9 mouse cellular contexts compared by ENCODE assay signal in genomic region chr13:21263910-21264309, GRCm38 (mm10). TPM values are rescaled to one million over a fixed set of nuclear protein-coding genes. Genes with fewer than 3 reads are reported as not detected.
A peak's percentile ranks its signal among the peaks of the same experiment; 100 is the strongest.
DNase-seq lines count a peak whose midpoint lies in the region; ATAC-seq and TF ChIP-seq lines count a peak whose summit lies in the region.
"Had no signal": no experiment of that assay in that cellular context is flagged by ENCODE, and none has a peak within 500 bp of the region (broad histone marks: within the 10 kb centered on the region; RNA-seq: fewer than 3 reads in every experiment).

No protein-coding gene starts in this region.

- H3K27me3 ChIP-seq in liver, adult 2 months (ENCODE audit: control insufficient read depth, insufficient read depth, low read length) = no peaks in the 10 kb centered on the region; the same call in 1 of the 2 replicates
- peaks cover 21% of the 10 kb centered on the region for H3K27me3 ChIP-seq in limb, embryonic 12.5 days
- 0 out of 2 replicates have a peak, but pooled peaks cover 7% of the 10 kb centered on the region for H3K27me3 ChIP-seq in small intestine, adult 2 months (ENCODE audit: control insufficient read depth, insufficient read depth, low read length)

- TF ChIP-seq POLR2A in liver, adult 2 months (IDR thresholded peaks at IDR 0.05; ENCODE audit: extremely low read depth, insufficient read depth, low read length) = no peak
- no peak for TF ChIP-seq POLR2A in embryonic fibroblast, embryonic 13.5 days (IDR thresholded peaks at IDR 0.05; ENCODE audit: low read depth, low read length)
- TF ChIP-seq POLR2A in small intestine, adult 2 months (IDR thresholded peaks at IDR 0.05; ENCODE audit: low read depth, low read length) = no peak

- TF ChIP-seq CTCF in liver, adult 2 months (IDR thresholded peaks at IDR 0.05; ENCODE audit: low read depth, low read length) = no peak
- TF ChIP-seq CTCF in embryonic fibroblast, embryonic 13.5 days (IDR thresholded peaks at IDR 0.05; ENCODE audit: borderline replicate concordance, insufficient read depth, low read length) = no peak
- no peak for TF ChIP-seq CTCF in small intestine, adult 2 months (IDR thresholded peaks at IDR 0.05; ENCODE audit: extremely low read depth, insufficient read length, insufficient replicate concordance, low read depth, low read length)

- peaks cover 3% of the 10 kb centered on the region; the same call in 1 of the 2 replicates for H3K4me1 ChIP-seq in liver, adult 2 months (ENCODE audit: control insufficient read depth, insufficient read depth, low read length)
- H3K4me1 ChIP-seq in embryonic fibroblast, embryonic 13.5 days (ENCODE audit: control insufficient read depth, insufficient read depth, low read length) = no peaks in the 10 kb centered on the region; the same call in 1 of the 2 replicates
- no peaks in the 10 kb centered on the region; the same call in 1 of the 2 replicates for H3K4me1 ChIP-seq in limb, embryonic 12.5 days (replicated peaks)
- H3K4me1 ChIP-seq in small intestine, adult 2 months (ENCODE audit: control insufficient read depth, insufficient read depth, insufficient read length, low read length) = peaks cover 7% of the 10 kb centered on the region; the same call in 1 of the 2 replicates

- H3K4me3 ChIP-seq in liver, adult 2 months (ENCODE audit: insufficient read depth, low read depth, low read length) = peak overlapping the region; percentile 67
- H3K4me3 ChIP-seq in embryonic fibroblast, embryonic 13.5 days (ENCODE audit: insufficient read depth, low read length) = peak overlapping the region; percentile 100
- peak overlapping the region; percentile 39 for H3K4me3 ChIP-seq in limb, embryonic 12.5 days (replicated peaks)
- peak overlapping the region; percentile 26; the same call in 1 of the 2 replicates for H3K4me3 ChIP-seq in small intestine, adult 2 months (ENCODE audit: low read depth, low read length)

- DNase-seq in liver, adult 2 months (ENCODE audit: extremely low read depth, low read depth, low spot score) = no peak
- DNase-seq in liver = no peak
- no peak for DNase-seq in frontal cortex, postnatal 36 days (ENCODE audit: low spot score in 2 of 2)
- DNase-seq in gastrocnemius, adult 8-10 months (ENCODE audit: low spot score in 2 of 2) = no peak

- H3K9ac ChIP-seq in liver, adult 2 months (ENCODE audit: low read depth, low read length) = peak overlapping the region; percentile 77
- H3K9ac ChIP-seq in limb, embryonic 12.5 days (replicated peaks) = no peak overlapping the region; the same call in 1 of the 2 replicates

- no peak for ATAC-seq in limb, embryonic 12.5 days (ENCODE audit: insufficient number of reproducible peaks, insufficient read depth, low FRiP score, low TSS enrichment, low read depth)
- ATAC-seq in erythroid progenitor cell, adult 5-6 weeks (replicated peaks; ENCODE audit: low FRiP score, poor library complexity, severe bottlenecking) = no peak

- peak overlapping the region; percentile 96 for H3K27ac ChIP-seq in liver, adult 2 months (replicated peaks; ENCODE audit: insufficient read depth, low read depth, low read length)
- no peak overlapping the region for H3K27ac ChIP-seq in embryonic fibroblast, embryonic 13.5 days (ENCODE audit: insufficient read depth, low read length)
- no peak overlapping the region for H3K27ac ChIP-seq in limb, embryonic 12.5 days
- no peak overlapping the region for H3K27ac ChIP-seq in small intestine, adult 2 months (ENCODE audit: insufficient read depth, low read depth, low read length)
- H3K27ac ChIP-seq: macrophage had no signal

- H3K79me2 ChIP-seq in liver, adult 2 months (ENCODE audit: control insufficient read depth, insufficient read depth, low read length) = peaks cover 3% of the 10 kb centered on the region; the same call in 1 of the 2 replicates

- H3K9me3 ChIP-seq in limb, embryonic 12.5 days = no peaks in the 10 kb centered on the region

- H3K4me2 ChIP-seq in limb, embryonic 12.5 days = peak overlapping the region; percentile 42

- 2% methylated on average over 11 of the region's 11 CpGs for WGBS in liver, adult 2 months
- 1% methylated on average over 11 of the region's 11 CpGs for WGBS in limb, embryonic 12.5 days
- WGBS in small intestine, adult 2 months = 9% methylated on average over 11 of the region's 11 CpGs

- no peaks in the 10 kb centered on the region for H3K36me3 ChIP-seq in liver, adult 2 months (ENCODE audit: control insufficient read depth, insufficient read depth, low read length)
- no peaks in the 10 kb centered on the region for H3K36me3 ChIP-seq in limb, embryonic 12.5 days
- H3K36me3 ChIP-seq in small intestine, adult 2 months (ENCODE audit: control insufficient read depth, insufficient read depth, low read length) = no peaks in the 10 kb centered on the region

RNA-seq across cellular contexts. Expression of gene Gpx5, which starts 28.6 kb away (rescaled TPM):
- not detected in 2 replicates for total RNA-seq in liver, adult 2 months (2014; rRNA removed)
- polyA plus RNA-seq in liver, adult 2 months (2012; rRNA removed) = not detected in 2 replicates
- not detected in 2 replicates for polyA plus RNA-seq in embryonic fibroblast, embryonic 13.5 days (2011; ENCODE audit: insufficient read length, low read depth, missing spikeins)
- not detected in 2 replicates for polyA plus RNA-seq in limb, embryonic 12.5 days (2016; fragmentation: Nextera tagmentation; extraction: Ambion mirVana)
- polyA plus RNA-seq in small intestine, adult 2 months (2012; rRNA removed) = not detected in 2 replicates
- not detected for total RNA-seq in gastrocnemius, adult 8-10 months (2022)
- not detected in 2 replicates for total RNA-seq in erythroid progenitor cell, adult 5-6 weeks (2015; ENCODE audit: low replicate concordance)
- total RNA-seq in erythroid progenitor cell, adult 5-6 weeks (2017; ENCODE audit: low replicate concordance) = not detected in 2 replicates
- polyA plus RNA-seq: macrophage had no signal

RNA-seq across cellular contexts. Expression of gene Gpx6, which starts 48.0 kb away (rescaled TPM):
- total RNA-seq in liver, adult 2 months (2014; rRNA removed) = 0.27 and 1.0 TPM in 2 replicates
- polyA plus RNA-seq in liver, adult 2 months (2012; rRNA removed) = 0.55 and 0.70 TPM in 2 replicates
- polyA plus RNA-seq in embryonic fibroblast, embryonic 13.5 days (2011; ENCODE audit: insufficient read length, low read depth, missing spikeins) = not detected in 2 replicates
- 0.60 and 0.73 TPM in 2 replicates for polyA plus RNA-seq in limb, embryonic 12.5 days (2016; fragmentation: Nextera tagmentation; extraction: Ambion mirVana)
- polyA plus RNA-seq in small intestine, adult 2 months (2012; rRNA removed) = not detected in 2 replicates
- not detected for total RNA-seq in gastrocnemius, adult 8-10 months (2022)
- not detected in 2 replicates for total RNA-seq in erythroid progenitor cell, adult 5-6 weeks (2015; ENCODE audit: low replicate concordance)
- not detected in 2 replicates for total RNA-seq in erythroid progenitor cell, adult 5-6 weeks (2017; ENCODE audit: low replicate concordance)
- polyA plus RNA-seq: macrophage had no signal

Comparison
In these comparisons a context has a peak if more than half of its experiments do, and no peak if none do; other contexts are left out.
1. H3K4me3 ChIP-seq: peak in every context shown above with its lines; median percentile 100 in embryonic fibroblast, embryonic 13.5 days; 67 in liver, adult 2 months; 39 in limb, embryonic 12.5 days; 26 in small intestine, adult 2 months.